Mouse (Mus musculus): ENCODE data around the gene Capza2. TPM values are rescaled to one million over a fixed set of nuclear protein-coding genes. Genes with fewer than 3 reads are reported as not detected.

Capza2 gene
- total RNA-seq, 2 experiments from 2014 or later, result 300 to 302 TPM

DNA sequence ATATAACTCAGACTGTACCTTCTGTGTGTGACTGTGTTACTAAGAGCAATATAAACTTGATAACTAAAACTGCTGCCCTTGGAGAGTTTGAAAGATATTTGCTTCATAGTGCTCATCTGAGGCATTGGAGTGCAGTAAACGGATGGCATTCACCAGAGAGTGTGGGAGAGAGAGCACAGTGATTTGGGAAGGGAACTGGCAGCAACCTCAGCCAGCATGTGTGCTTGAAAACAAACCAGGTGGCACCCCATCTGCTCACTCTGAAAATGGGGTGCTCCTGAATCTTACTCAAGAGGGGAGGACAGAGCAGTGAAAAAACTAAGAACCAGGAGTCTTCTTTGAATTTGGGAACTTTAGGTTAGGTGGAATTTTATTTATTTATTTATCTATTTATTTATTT is 21.3 kb downstream of the Capza2 start:
- DNase-seq (ENCODE audit: low spot score in 2 of 2), result peak; percentile 90 to 91
- no peak for TF ChIP-seq CTCF (conservative IDR thresholded peaks at IDR 0.05)
- Histone ChIP-seq H3K27ac (peak overlapping the region; percentile 84), H3K4me3 (no peak overlapping the region)

DNA sequence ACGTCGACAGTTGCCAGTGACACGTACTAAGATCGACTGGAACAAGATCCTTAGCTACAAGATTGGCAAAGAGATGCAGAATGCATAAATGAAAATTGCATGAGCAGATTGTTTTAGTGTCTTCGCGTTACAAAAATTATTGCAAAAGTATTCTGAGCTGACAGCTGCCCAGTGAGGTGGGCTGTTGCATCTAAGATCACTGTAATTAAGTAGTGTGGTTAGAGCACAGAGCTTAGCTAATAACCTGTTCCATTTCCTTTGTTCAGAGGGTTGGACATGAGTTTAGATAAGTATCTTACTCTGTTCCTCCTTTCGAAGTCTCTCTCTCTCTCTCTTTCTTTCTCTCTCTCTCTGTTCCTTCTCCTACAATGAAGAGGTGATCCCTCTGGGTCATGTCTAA is 29.3 kb downstream of the Capza2 start:
- H3K4me3 ChIP-seq, result no peak overlapping the region
- DNase-seq (ENCODE audit: low spot score in 2 of 2), result no peak
- TF ChIP-seq CTCF (conservative IDR thresholded peaks at IDR 0.05), result no peak
- H3K27ac ChIP-seq, result peak overlapping the region; percentile 28; the same call in 1 of the 2 replicates

DNA sequence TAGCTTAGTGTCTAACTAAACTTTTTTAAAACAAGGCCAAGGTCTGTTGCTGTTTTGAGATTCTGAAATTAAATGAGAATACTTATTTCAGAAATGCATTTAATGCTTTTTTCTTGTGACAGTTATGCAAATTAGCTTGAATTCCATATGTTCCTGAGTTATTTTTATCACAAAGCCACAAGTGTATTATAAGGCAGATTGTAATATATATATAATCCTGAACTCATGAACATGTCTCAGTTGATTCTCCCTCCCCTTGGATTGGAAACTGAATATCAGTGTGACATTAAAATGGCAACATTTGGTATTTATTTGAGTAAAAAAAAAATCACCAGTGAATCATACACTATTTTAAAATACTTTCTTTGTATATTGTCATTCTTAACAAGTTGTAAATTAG is 30.0 kb downstream of the Capza2 start:
- H3K27ac ChIP-seq, result peak overlapping the region; percentile 28; the same call in 1 of the 2 replicates
- no peak for TF ChIP-seq CTCF (conservative IDR thresholded peaks at IDR 0.05)
- no peak overlapping the region for H3K4me3 ChIP-seq
- DNase-seq (ENCODE audit: low spot score in 2 of 2), result no peak

DNA sequence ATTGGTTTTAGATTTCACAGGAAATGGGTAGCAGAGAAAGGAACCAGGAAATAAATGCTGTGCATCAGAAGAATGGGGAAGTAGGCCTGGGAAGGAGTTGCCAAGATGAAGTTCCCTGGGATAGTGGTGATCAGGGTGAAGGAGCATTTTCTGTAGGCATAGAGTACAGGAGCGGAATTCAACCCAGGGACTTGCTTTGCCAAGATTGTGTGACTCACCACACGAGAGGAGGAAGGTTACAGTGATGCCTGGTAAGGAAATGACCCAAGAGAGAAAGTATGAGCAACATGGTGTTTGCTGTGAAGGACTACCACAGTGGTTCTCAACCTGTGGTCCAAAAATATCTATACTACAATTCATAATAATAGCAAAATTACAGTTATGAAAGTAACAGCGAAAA is 31.8 kb downstream of the Capza2 start:
- DNase-seq (ENCODE audit: low spot score in 2 of 2), result no peak
- Histone ChIP-seq H3K27ac (no peak overlapping the region), H3K4me3 (no peak overlapping the region)
- no peak for TF ChIP-seq CTCF (conservative IDR thresholded peaks at IDR 0.05)

DNA sequence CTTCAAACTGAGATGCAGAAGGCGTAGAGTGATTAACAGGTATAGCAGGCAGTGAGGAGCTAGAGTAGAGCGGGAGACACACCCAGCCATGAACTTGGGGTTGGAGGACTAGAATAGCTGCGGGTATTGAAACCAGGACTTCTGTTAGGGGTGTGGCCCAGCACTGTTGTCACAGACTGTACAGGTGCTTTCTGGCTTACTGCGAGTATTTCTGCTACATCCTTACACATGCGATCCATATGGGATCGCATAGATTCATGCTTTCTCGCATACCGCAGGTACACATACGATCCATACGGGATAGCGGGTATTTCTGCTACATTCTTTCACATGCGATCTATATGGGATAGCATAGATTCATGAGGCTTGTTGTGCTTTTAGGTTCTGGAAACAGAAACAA is 32.3 kb downstream of the Capza2 start:
- H3K27ac ChIP-seq, result no peak overlapping the region
- no peak for TF ChIP-seq CTCF (conservative IDR thresholded peaks at IDR 0.05)
- H3K4me3 ChIP-seq, result no peak overlapping the region
- no peak for DNase-seq (ENCODE audit: low spot score in 2 of 2)

DNA sequence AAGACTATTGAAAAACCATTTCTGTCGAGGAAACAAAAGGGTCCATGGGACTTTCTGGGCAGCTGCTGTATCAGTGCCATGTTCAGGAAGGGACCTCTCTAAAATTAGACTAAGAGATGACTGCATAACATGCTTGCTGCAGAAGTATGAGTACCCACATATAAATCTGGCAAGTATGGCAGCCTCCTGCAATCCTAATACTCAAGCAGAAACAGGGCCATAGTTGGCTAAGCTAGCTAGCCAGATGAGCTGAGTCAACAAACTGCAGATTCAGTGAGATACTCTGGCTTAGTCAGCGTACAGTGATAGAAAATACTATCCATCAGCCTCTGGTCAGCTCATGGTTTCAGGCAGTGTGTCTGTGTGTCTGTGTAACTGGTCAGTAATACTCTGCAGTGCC is 33.8 kb downstream of the Capza2 start:
- Histone ChIP-seq H3K27ac (peak overlapping the region; percentile 28; the same call in 1 of the 2 replicates), H3K4me3 (no peak overlapping the region)
- no peak for TF ChIP-seq CTCF (conservative IDR thresholded peaks at IDR 0.05)
- no peak for DNase-seq (ENCODE audit: low spot score in 2 of 2)

DNA sequence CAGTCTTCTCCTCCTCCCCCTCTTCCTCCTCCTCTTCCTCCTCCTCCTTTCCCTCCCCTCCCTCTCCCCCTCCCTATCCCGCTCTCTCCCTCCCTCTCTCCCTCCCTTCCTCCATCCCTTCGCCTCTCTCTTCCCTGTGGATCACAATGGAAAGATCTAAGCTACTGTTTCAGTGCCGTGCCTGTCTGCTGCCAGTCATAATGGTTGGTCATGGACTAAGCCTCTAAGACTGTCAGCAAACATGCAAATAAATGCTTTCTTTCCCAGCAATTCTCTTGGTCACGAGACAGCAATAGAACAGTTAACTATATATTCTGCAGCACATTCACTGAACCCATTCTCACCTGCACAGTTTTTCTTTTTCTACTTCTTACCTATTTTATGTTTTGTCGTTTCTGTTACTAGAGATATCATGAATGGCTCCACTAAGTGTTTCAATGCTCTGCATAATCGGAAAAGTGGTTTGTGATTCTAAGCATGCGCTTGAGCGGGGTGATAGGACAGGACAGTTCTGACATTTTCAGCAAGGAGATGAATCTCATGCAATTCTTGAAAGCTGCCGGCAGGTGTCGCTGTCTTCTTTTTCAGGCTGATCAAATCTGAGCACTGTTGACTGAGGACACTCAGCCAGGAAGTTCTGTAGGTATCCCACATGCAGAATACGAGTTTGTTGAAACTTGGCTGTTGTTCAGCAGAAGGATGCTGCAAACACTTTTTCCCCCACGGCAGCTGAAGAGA is 39.2 kb downstream of the Capza2 start:
- peak; percentile 89 for TF ChIP-seq CTCF (conservative IDR thresholded peaks at IDR 0.05)
- no peak overlapping the region for H3K4me3 ChIP-seq
- DNase-seq (ENCODE audit: low spot score in 2 of 2), result peak in 1 of 2 experiments; percentile 68
- H3K27ac ChIP-seq, result no peak overlapping the region

DNA sequence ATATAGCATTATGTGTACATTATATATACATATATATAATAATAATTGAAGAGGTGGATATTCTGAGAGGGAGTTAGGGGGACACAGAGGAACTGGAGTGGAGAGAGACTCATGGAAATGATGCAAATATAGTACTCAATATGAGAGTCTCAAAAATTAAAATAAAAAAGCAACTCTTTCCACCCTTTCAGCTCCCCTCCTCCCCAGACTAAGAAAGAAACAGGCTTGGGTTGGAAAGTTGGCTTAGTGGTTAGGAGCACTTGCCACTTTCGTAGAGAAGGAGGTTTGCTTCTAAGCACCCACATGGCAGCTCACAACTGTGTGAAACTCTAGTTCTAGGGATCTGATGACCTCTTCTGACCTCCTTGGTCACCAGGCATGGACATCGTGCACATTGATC is 41.0 kb downstream of the Capza2 start:
- DNase-seq (ENCODE audit: low spot score in 2 of 2), result no peak
- no peak for TF ChIP-seq CTCF (conservative IDR thresholded peaks at IDR 0.05)

DNA sequence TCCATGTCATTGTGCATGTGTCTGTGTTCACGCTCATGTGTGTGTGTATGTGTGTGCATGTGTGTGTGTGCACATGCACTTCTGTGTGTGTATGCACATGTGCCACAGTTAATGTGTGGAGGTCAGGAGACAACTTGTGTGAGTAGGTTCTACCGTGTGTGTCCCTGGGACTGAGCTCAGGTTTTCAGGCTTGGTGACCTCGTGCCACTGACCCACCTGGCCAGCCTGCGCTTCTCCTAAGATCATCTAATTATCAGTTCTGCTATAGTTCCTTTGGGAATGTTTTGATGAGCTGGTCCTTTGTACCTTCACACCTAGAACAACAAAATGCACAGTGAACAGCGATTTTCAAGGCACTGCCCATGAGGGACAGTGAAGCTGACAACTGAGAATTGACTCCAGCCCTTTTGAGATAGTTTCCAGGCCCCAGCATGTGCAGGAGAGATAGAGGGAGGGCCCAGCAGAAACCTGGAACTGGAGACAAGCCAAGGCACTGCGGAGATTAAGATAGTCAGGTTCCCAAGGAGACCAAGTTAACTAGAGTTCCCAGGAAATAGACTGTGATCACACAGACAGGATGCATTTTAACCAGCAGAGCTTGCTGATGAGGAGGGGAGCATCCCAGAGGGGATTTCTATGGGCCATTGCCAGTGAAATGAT is 44.4 kb downstream of the Capza2 start:
- no peak overlapping the region for H3K27ac ChIP-seq
- DNase-seq (ENCODE audit: low spot score in 2 of 2), result no peak
- no peak for TF ChIP-seq CTCF (conservative IDR thresholded peaks at IDR 0.05)
- H3K4me3 ChIP-seq, result no peak overlapping the region

More for the DNA sequence above, 41.0 kb downstream of the Capza2 start:
- Histone ChIP-seq H3K4me3 (no peak overlapping the region), H3K27ac (no peak overlapping the region)

DNA sequence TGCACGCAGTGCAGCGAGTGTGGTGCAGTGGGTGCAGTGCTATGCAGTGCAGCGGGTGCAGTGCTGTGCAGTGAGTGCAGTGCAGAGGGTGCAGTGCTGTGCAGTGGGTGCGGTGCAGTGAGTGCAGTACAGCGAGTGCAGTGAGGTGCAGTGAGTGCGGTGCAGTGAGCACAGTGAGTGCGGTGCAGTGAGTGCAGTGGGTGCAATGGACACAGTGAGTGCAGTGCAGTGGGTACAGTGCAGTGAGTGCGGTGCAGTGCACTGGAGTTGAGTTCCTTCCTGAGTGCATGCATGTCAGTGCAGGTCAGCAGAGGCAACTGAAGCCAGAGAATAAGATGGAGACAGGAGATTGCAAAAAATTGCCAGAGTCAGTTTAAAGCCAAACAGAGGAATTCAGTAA is 45.8 kb downstream of the Capza2 start:
- no peak for DNase-seq (ENCODE audit: low spot score in 2 of 2)
- H3K27ac ChIP-seq, result no peak overlapping the region
- TF ChIP-seq CTCF (conservative IDR thresholded peaks at IDR 0.05), result no peak
- H3K4me3 ChIP-seq, result no peak overlapping the region

DNA sequence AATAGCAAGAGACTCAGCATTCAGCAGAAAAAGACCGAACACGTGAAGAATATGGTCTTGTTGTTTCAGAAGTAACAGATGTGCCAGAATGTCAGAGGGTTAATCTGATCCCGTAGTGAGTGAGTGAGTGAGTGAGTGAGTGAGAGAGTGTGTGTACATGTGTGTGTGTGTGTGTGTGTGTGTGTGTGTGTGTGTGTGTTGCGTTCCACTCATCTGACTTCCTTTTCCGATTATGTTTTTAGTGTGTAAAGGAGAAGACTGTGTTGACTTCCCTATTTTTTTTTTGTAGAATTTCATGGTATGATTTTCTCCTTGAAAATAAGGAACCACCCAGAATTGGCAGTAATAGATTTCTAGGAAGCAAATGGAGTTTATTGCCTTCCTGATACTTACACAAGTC is 52.6 kb downstream of the Capza2 start:
- Histone ChIP-seq H3K4me3 (no peak overlapping the region), H3K27ac (no peak overlapping the region)
- TF ChIP-seq CTCF (conservative IDR thresholded peaks at IDR 0.05), result no peak
- DNase-seq (ENCODE audit: low spot score in 2 of 2), result no peak

DNA sequence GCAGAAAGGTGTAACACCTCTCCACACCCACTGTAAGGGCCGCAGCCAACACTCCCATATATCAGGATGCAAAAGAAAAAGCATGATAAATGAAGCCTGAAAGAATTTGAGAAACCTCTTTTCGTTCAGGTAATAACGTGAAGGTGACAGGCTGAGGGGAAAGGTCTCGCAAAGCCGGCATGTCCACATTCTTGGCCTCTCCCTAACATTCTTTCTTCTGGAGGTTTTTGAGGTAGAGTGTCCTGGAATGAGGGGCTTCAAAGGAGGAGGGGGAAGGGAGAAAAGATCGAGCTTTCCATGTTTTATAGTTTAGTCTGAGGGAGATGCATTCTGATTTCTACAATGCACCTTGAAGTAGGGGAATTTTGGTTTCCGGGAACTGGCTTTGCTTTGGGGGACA is 56.6 kb downstream of the Capza2 start, which contains the start of gene St7:
TSS of gene St7 (plus strand) at position 287 of the 400 bp plus-strand sequence.
- no peak for DNase-seq (ENCODE audit: low spot score in 2 of 2)
- Histone ChIP-seq H3K4me3 (peak within 1 kb of the TSS; percentile 80), H3K27ac (peak within 1 kb of the TSS; percentile 90)
- no peak for TF ChIP-seq CTCF (conservative IDR thresholded peaks at IDR 0.05)

DNA sequence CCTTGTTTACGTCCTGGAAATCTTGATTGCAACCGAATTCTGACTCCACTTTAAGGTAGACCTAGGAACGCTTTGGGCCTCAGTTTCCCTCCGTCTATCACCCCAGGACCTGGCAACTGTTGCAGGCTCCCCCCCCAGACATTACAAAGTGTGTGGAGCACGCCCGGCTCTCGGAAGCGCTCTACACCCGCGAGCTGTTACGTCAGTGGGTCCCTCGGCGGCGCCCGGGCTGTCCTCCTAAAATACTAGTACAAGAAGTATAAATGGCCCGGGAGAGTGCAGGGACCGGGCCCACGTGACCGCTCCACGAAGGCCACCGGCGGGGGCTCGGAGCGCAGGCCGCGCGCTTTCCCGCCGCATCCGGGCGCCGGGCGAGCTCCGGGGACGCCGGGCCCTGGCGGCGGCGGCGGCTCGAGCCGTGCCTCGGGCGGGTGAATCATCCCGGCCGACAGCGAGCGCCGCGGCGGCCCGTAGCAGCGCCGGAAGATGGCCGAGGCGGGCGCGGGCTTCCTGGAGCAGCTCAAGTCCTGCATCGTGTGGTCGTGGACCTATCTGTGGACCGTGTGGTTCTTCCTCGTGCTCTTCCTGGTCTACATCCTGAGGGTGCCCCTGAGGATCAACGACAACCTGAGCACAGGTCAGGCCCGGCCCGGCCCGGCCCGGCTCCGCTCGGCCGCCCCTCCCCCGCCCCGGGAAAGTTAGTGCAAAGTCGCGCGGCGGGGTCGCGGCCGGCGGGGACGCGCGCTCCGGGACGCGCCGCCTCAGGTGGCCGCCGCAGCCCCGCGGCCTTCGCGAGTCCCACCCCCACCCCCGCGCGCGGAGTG is 57.9 kb downstream of the Capza2 start:
- TF ChIP-seq CTCF (conservative IDR thresholded peaks at IDR 0.05), result no peak
- peak overlapping the region; percentile 90 for H3K27ac ChIP-seq
- DNase-seq (ENCODE audit: low spot score in 2 of 2), result peak; percentile 27 to 40
- H3K4me3 ChIP-seq, result peak overlapping the region; percentile 80

Measured in layer of hippocampus, adult 2 months (tissue).